ENCODE assay signal across 8 mouse cellular contexts in genomic region chr8:126422174-126422919, GRCm38 (mm10). TPM values are rescaled to one million over a fixed set of nuclear protein-coding genes. Genes with fewer than 3 reads are reported as not detected.
DNase-seq lines count a peak whose midpoint lies in the region; ATAC-seq lines count a peak whose summit lies in the region.

Coa6 (plus strand) TSS chr8:126422515.

- ATAC-seq in hindbrain, embryonic 16.5 days: peak; percentile 98

- peaks cover 13% of the 10 kb centered on the region for H3K36me3 ChIP-seq in hindbrain, embryonic 16.5 days (ENCODE audit: control insufficient read depth, insufficient read depth, low read length)
- peaks cover 22% of the 10 kb centered on the region for H3K36me3 ChIP-seq in macrophage (ENCODE audit: inconsistent target)

- H3K4me1 ChIP-seq in hindbrain, embryonic 16.5 days (ENCODE audit: control insufficient read depth, insufficient read depth, low read depth, low read length): peaks cover 11% of the 10 kb centered on the region

- H3K9me3 ChIP-seq in hindbrain, embryonic 16.5 days (ENCODE audit: control insufficient read depth, low read length): no peaks in the 10 kb centered on the region

- H3K27ac ChIP-seq in hindbrain, embryonic 16.5 days (ENCODE audit: low read depth, low read length): peak within 1 kb of the TSS; percentile 90
- H3K27ac ChIP-seq in macrophage: peak within 1 kb of the TSS; percentile 33

- peak within 1 kb of the TSS; percentile 57 for H3K4me2 ChIP-seq in hindbrain, embryonic 16.5 days (ENCODE audit: low read length)

- under 1% methylated on average over 61 of the region's 61 CpGs for WGBS in hindbrain, embryonic 16.5 days
- under 1% methylated on average over 58 of the region's 61 CpGs for WGBS in macrophage (ENCODE audit: missing documents)

- H3K79me2 ChIP-seq in macrophage (ENCODE audit: inconsistent target): peaks cover 13% of the 10 kb centered on the region; the same call in 1 of the 2 replicates

- peak; percentile 96 for DNase-seq in WW6 (ENCODE audit: low read depth, low spot score)
- peak; percentile 94 to 98 for DNase-seq in cerebellum, postnatal 4 days (ENCODE audit: low spot score in 2 of 2)
- peak; percentile 99 for DNase-seq in gastrocnemius, adult 18-20 months (ENCODE audit: low spot score)
- DNase-seq in left cerebral cortex, adult 18-20 months (ENCODE audit: low spot score in 2 of 2): peak; percentile 98 to 99
- peak; percentile 98 for DNase-seq in right cerebral cortex, adult 18-20 months
- peak; percentile 88 for DNase-seq in urinary bladder, postnatal 10 days (ENCODE audit: low spot score)

- peak within 1 kb of the TSS; percentile 88 for H3K4me3 ChIP-seq in hindbrain, embryonic 16.5 days (ENCODE audit: low read length)
- peak within 1 kb of the TSS; percentile 84 for H3K4me3 ChIP-seq in macrophage (ENCODE audit: inconsistent target)

- peak within 1 kb of the TSS; percentile 92 for H3K9ac ChIP-seq in hindbrain, embryonic 16.5 days (ENCODE audit: low read depth, low read length)

- H3K27me3 ChIP-seq in hindbrain, embryonic 16.5 days (replicated peaks; ENCODE audit: control insufficient read depth, insufficient read depth, low read length): no peaks in the 10 kb centered on the region

RNA-seq across cellular contexts. Expression of gene Coa6, which starts in this region (rescaled TPM):
- 10 to 100 TPM; 20.8 to 23.0 TPM for total RNA-seq in gastrocnemius, adult 18-20 months (2021)
- polyA plus RNA-seq in hindbrain, embryonic 16.5 days (2015; fragmentation: Nextera tagmentation; extraction: Ambion mirVana): 40.8 and 55.9 TPM in 2 replicates
- 10 to 100 TPM; 25.2 to 28.6 TPM for total RNA-seq in left cerebral cortex, adult 18-20 months (2021)
- total RNA-seq in macrophage (2018; cell fraction: chromatin; rRNA removed): 10 to 100 TPM in 2 of 26 experiments, 1 to 10 TPM in 20, not detected in 4; 1.0 to 11.8 (median 3.4) TPM
- 10 to 100 TPM; 14.2 to 35.9 (median 26.0) TPM for total RNA-seq in macrophage (2018; cell fraction: cytosol; rRNA removed)
- total RNA-seq in macrophage (2018; cell fraction: nucleus; rRNA removed): 10 to 100 TPM in 4 of 26 experiments, 1 to 10 TPM in 21, not detected in 1; 2.2 to 12.8 (median 4.7) TPM
- polyA plus RNA-seq in macrophage (2018): 12.3 to 33.1 TPM (median 27.8 TPM) in 3 replicates

Comparison
In these comparisons a context has a peak if more than half of its experiments do, and no peak if none do; other contexts are left out.
1. Peak in every context shown above with its lines: DNase-seq, ATAC-seq, H3K4me3 ChIP-seq and H3K27ac ChIP-seq.